Mouse (Mus musculus): ENCODE measurements around the gene Hcn1.

GRCm38 (mm10) chr13:117847290-117847689 lies 245.2 kb downstream of the Hcn1 start:
- no peak for TF ChIP-seq CTCF (IDR thresholded peaks at IDR 0.05; ENCODE audit: extremely low read depth, insufficient read depth, insufficient read length, insufficient replicate concordance)
- no peak for TF ChIP-seq POLR2A (IDR thresholded peaks at IDR 0.05; ENCODE audit: low read depth, low read length)
